Mouse (Mus musculus) kidney, adult 9 months (tissue): ENCODE measurements around the gene Agrp.
A peak's percentile ranks its signal among the peaks of the same experiment; 100 is the strongest.

ENCODE experiments used
- DNase-seq: peaks from one replicate; pipeline ENCODE4 v3.0.0; 2022

Gene Agrp

DNA sequence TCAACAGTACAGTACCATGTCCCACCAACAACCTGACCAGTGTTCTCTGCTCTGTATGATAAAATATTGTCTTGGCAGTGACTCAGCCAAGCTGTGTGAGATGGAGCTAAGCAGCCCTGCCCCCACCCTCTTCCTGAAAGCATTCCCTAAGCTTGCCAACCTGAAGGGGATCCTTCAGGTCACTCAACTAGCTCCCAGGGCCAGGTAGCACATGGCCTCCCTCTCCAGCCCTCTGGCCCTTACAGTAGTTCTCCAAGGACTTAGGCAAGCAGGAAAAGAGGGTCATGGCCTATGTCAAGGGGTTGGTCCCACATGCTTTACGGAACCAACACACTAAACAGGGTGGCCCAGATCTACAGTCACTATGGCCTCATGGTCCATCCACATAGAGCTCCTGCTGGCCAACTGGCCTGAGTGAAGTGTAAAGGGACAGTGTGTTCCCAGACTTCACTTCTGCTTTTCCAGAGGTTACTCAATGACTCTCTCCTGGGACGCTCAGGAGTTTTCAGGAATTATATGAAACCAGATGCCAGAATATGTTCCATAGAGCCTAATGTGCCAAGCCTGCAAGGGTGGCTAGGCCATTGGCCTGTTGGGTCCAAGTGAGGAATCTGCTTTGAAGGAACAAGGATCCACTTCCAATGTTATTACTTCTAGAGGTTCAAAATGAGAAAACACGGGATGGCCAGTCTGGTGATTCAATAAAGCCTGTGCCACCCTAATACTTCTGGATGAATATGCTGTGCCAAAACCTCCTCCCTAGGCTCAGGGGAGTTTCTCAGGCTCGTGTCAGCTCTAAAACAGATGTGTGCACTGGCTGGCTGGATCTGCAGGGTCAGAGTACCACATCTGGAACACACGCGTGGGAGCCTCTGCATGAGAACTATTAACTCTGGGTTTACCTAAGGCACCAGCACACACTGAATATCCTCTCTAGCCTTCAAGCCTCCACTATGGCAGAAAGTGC, 90.5 kb downstream of the Agrp start:
- DNase-seq = no peak

DNA sequence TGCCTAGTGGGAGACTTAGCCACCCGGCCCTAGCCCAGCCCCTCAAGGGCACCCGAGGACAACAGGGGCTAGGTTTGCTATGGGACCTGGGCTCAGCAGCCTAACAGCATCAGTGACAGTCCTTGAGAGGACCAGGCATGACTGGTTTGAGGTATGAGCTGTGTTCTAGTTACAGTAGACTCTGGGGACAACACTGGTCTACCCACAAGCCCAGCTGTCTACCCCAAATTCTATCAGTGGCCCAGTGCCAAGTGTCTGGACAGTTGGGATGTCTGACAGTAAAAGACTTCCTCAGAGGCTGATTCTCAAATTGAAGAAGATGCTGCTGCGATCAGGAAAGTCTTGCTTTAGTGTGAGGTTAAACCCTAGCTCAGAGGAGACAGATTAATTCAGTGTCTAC, 91.9 kb downstream of the Agrp start:
- no peak for DNase-seq

DNA sequence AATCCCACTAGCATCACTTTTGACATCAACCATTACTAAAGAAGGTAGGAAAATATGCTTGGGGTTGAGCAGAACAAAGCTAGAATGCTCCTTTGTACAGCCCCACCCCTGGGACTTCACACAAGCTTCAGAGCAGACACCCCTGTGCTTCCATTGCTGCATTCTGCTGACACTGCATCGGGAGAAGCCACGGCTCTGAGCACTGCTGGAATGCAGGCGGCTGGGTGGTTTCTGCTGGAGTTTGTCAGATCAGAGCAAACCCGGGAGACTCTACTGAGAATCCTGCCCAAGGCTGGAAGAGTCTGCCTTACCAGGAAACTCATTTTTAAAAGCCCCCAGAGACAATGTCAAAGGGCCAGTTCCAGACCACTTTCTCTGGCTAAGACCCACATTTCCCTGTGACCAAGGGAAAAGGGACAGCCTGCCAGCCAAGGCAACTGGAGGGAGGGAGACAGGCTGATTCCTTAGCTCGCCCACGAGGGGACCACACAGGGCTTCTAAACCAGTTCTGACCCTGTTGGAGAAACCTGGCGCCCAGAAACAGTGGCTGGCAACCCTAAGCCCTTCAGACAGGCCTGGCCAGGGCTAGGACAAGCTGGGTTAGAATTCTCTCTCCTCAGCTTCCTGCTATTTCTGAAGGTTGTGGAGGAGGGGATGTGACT, 92.5 kb downstream of the Agrp start:
- peak; percentile 68 for DNase-seq

DNA sequence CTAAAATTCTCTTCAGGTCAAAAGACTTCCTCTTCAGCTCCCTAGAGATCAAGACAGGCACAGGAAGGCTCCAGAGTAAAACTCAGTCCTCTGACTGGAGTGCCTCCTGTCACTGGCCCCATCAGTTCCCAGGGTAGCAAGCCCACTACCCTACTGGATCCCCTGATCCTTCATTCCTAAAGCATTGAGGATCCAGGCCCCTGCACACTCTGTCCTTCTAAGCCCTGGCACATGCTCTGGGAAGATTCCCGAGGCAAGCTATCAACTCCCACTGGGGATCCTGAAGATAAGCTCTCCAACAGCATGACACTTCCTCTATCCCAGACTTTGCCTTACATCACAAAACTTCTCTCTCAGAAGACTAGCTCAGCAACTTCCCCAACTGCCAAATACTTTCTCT, 93.5 kb downstream of the Agrp start:
- no peak for DNase-seq

DNA sequence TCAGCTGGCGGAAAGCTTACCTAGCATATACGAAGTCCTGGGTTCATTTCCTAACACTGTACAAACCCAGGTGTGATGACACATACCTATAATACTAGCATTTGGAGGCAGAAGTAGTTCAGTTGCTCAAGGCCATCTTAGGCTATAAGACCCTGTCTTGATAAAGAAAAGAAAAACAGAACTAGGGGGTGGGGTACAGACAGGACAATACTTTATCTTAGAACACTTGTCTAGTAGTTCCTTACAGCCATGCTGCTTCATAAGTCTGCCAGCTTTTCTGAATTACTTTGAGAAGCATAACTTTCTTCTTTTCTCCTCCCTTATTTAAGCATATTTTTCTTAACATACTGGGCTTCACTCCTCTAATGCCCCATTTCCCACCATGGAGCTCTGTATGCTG, 94.4 kb downstream of the Agrp start:
- no peak for DNase-seq

DNA sequence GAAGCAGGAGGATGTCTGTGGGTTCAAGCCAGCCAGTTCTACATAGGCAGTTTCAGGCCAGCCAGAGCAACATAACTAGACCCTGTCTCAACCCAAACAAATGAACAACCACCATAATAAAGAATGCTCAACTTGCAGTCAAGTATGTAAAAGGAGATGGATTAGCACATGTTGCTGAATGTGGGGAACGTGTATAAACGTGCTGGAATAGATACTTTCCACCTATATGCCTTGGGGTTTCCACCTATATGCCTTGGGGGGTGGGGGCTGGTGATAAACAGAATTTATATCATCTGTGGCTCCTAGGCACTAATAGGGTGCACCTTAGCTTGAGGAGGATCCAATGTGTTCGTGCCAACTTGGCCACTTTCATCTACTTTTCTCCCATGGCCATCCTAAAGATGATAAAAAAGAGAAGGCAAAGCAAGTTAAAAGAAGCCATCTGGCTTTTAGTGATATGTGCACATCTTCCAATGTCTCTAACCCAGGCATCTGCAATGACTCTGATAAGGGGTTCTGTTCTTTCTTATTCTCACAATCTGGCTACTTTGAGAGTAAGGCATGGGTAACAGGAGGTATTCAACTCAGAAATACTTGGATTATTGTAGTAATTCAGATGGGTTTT, 95.0 kb downstream of the Agrp start:
- no peak for DNase-seq

DNA sequence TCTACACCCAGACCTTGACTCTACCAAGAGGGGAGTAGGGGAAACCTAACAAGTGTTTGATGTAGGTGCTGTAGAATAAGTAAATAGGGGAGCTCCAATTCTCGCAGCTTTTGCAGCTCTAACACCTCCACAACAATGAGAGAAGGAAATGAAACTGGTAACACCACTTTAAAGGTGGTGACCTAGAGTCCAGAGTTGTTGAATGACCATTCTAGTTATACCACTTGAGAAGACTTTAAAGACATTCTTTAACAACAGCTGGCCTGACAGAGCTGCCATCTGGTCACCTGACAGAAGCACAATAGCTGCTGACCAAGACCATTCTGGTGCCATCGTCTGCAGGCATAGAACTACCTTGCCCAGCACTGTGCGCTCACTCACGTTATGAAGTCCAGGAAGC, 98.3 kb downstream of the Agrp start:
- no peak for DNase-seq

DNA sequence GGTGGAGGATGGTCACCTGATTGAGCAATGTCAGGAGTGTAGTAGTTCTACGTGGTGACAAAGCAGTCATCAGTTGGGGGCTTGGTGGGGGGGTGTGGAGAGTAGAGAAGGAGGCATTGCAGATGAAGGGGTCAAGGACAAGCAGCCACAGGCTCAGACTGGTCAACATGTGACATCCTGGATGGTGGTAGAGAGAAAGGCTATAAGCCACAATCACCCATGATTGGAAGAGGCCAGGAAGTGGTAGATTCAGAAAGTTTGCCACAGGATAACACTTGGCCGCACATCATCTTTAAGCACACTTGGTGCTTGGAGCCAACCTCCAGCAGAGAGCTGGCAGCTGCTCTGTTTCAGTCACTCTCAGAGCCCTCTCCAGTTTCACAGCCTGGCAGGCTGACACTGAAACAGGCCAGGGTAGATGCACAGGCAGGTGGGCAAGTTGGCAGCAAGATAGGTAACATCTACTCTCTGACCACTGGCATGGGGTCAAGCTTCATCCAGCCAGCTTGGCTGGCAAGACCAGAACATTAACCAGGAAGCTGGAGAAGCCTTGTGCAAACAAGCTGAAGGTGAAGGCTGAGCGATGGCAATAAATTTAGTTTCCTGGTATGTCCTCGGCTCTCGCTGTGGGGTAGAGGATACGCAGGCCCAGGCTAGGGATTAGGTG, 100.0 kb downstream of the Agrp start:
- DNase-seq = no peak

DNA sequence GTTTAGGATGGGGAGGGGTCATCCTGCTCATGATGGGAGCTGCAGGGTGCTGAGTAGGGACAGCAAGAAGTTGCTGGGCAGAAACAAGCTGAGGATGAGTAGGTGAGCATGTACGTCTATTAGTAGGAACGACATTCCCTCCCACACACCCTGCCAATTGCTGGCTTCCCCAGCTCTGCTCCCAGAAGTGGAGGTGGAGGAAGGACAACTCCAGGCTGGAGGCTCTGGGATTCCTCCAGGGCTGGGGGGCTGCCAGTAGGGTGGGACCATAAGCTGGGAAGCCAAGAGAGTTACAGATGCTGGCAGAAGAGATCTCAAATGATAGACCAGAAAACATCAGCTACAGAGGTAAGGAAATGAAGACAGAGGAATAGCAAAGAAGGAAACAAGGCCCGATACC, 100.6 kb downstream of the Agrp start:
- no peak for DNase-seq

DNA sequence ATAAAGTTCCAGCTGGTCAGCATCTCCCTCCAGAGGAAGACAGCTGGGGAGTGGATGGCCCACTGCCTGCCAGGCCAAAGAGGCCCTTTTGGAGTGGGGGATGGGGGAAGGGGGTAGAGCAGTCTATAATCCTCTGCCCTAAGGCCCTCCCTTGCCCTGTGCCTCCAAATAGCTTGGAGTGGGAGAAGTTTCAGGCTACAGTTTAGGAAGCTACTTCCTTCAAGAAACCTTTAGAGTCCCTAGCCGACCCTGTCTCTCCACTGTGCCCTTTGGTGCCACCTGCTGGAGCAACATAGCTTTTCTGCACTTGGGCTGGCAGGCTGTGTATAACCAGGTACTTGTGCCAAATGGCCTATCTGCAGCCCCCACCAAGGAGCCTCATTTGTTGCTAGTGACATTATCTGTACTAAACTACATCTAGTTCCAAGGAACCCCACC, 103.3 kb downstream of the Agrp start:
- DNase-seq = peak; percentile 74

DNA sequence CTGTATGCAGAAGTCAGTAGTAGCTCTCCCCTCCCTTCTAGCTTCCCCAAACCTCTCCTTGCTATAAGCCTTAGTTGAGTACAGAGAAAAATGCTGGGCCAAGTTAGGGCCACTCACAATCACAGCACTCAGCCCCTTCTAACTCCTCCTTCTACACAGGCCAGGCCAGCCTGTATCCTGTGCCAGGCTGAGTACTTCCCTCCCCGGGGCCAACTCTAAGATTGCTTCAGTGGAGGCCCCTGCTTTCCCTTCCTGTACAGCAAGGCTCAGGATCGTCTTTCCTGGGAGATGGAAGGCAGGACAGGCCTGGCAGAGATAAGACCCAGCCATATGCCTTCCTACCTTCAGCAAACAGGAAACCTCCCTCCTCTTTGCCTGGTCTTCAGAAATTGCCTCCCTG, 103.8 kb downstream of the Agrp start:
- DNase-seq = no peak

DNA sequence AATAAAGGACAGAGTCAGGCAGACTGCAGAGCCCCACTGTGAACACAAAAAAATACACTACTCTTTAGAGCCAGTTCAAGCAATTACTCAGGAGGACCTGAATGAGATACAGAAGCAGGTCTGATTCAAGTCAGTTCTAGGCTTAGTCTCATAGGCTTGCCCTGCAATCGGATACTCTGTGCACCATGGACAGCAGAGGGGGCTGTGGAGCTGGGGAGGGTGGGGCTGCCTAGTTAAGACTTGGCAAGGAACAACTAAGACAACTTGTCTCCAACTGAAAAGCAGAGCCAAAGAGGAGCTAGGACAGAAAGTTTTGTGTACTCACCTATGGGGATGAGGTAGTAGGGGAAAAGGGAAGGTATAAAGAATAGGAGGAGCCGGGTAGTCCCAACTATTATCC, 105.4 kb downstream of the Agrp start:
- peak; percentile 55 for DNase-seq

DNA sequence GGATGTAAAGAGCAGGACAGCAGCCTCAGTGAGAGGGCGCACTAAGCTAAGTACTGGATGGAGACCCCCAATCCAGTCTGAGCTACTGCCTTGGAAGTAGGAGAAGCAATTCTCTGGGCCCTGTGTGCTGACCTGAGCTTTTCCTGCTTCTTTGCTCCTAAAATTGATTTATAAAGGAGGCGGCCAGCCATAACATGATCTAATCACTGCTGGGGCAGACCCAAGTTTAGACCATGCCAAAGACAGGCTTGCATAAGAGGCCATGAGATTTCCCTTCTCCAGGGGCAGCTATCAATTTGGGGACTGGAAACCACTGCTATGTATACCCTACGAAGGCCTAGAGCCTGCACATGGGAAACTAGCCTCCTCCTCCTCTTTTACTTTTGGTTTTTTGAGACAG, 107.9 kb downstream of the Agrp start:
- peak; percentile 53 for DNase-seq

DNA sequence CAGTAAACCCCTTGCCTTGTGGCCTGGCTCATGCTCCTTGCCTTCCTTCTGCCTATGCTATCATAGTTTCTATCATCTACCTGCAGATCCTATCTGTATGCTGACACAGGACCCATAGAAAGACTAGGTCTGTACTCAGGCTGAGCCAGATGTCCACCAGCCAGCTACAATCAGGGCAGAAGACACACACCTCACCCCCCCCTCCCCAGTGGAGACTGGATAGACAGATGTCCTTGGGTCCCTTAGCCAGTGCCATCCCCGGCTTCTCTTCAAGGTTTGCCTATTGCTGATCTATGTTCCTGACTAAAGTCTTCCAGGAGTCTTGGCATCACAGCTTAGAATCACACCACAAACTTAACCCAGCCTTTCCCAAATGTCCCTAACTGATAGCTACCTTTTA, 109.0 kb downstream of the Agrp start:
- DNase-seq = no peak

DNA sequence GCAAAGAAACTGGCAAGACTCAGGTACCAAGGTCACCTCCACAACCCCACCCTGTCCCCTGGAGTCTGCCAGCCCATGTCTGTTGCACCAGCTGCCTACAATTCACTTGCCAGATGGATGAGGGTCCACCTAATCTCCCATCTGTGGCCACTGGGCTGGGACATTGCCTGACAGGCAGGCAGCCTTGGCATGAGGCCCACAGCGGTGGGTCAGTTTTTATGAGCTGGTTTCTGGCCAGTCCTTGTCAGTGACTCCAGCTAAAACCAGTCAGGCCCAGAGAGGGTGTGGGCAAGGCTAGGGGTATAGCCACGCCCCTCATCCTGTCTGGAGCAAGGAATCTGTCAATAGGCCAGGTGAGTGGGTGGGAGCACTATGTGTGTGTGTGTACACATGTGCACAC, 110.1 kb downstream of the Agrp start:
- peak; percentile 78 for DNase-seq

DNA sequence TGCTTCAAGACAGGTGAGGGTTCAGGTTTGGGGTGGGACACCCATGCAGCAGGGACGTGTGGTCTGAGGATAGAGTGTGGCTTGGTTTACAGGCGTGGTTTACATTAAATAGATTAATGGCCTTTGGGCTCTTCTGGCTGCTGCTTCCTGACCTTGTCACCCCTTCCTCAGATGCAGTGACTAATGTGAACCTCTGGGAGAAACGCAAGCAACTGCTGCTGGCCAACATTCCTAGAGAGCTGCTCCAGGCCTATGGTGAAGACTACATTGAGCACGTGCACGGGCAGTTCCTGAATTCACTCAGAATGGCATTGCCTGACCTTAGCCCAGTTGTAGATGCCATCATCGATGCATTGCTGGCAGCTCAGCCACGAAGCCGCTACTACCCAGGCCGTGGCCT, 114.3 kb downstream of the Agrp start:
- DNase-seq = no peak

DNA sequence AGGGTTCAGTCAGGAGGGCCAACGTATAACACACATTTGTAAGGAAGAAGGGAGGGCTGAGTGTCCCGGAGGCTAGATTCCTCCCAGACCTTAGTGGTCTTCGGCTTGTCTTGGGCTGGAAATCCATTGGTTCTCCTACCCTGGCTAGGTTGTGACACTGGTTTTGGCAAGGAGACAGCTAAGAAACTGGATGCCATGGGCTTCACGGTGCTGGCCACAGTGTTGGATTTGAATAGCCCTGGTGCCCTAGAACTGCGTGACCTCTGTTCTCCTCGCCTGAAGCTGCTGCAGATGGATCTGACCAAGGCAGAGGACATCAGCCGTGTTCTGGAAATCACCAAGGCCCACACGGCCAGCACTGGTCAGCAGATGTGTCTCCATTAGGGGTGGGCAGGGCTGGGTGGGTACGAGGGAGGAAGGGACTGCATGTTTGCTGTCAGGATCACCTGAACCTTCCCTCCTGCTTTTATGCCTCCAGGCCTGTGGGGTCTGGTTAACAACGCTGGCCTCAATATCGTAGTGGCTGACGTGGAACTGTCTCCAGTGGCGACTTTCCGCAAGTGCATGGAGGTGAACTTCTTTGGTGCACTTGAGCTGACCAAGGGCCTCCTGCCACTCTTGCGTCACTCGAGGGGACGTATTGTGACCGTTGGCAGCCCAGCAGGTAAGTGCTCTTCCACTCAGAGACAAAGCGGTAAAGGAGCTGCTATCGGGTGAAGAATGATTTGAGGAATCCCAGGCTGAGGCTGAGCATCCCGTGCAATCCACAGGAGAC, 115.0 kb downstream of the Agrp start:
- no peak for DNase-seq

DNA sequence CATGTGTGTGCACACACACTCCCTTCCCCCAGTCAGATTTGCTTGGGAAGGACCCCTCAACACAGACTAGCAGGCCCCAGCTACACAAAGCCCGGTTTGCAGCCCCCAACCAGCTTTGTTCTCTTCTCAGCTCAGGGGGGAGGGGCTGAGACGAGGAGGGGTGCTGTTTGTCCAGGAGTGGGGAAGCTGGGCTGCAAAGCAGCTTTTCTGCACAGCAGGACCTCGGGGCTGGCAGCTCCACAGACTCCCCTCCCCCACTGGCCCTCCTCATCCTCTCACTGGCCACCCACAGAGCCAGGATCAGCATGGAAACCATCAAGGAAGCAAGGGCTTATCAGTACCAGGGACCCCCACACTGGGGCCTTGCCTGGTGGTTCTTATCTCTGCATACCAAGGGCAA, 116.1 kb downstream of the Agrp start:
- DNase-seq = no peak

DNA sequence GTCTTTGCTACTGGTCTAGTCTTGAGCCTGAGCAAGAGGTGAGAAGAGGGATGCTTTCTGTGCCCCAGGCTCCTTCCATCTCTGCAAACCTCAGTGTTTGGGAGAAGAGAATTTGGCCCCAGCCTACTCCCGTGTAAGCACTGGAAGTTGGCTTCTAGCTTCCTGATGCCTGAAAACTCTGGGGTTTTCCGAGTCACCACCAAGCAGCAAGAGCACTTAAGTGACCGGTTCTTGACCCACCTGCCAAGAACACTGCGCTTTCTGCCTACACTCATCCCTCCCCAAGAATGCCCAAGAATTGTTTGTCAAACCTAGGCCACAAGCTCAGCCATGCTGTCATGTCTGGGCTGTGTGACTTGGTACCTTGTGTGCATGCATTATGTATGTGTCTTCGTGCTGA, 116.7 kb downstream of the Agrp start:
- no peak for DNase-seq

DNA sequence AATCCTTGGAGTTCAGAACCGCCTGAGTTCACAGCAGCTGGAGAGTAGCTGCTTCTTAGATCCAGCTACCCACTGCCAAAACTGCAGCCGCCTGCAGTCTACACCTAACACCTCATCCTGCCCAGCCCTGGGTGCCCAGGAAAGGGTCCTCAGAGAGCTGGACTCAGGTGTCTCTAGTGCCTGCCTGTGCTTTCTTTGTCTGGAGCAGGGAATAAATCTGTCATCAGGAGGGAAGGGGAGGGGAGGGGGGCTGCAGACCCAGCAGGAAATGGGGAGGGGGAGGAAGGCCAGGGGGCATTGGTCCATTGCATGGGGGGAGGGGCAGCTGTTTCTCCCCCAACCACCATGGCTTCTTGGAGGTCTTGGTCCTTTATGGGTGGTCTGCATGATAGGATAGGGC, 117.6 kb downstream of the Agrp start:
- DNase-seq = no peak

DNA sequence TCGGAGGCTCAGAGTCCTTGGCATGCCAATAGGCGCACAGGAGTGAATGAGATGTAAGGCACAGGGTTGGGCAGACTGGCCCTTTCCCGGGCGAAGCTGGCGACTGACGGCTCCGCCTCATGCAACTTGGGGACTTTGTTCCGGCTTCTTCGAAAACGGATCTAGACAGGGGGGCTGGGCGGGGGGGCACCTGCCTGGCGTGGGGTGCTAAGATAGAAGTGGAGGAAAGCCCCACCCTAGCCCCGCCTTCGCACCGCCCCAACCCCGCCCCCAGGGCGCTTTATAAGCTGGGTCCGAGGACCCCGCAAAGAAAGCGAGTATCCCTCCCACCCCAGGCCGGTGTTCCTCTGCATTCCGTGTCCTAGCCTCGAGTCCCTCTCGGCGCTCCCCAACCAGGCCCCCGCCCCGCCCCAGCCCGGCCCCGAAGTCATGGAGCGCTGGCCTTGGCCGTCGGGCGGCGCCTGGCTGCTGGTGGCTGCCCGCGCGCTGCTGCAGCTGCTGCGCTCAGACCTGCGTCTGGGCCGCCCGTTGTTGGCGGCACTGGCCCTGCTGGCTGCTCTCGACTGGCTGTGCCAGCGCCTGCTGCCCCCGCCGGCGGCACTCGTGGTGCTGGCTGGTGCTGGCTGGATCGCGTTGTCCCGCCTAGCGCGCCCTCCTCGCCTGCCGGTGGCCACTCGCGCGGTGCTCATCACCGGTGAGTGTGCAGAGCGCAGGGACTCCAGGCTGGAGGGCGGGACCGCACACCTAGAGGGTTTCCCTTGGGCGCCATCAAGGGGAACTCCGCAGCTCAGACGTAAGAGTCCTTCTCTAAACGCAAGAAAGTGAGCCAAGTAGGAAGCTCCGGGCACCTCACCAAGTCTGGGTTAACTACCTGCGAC, 118.5 kb downstream of the Agrp start, which contains the start of gene Hsd11b2:
Gene Hsd11b2 (plus strand): TSS at position 320 of the 878 bp plus-strand sequence.
- peak; percentile 45 for DNase-seq
